Mouse (Mus musculus) E14TG2a.4 (cell line): ENCODE data around the gene Fgd5.

Experiments used
- CTCF ChIP-seq: conservative IDR thresholded peaks from 2 replicates; pipeline ENCODE4 v1.5.1; 2014; ENCODE audit warnings: low read length
- POU5F1 ChIP-seq: IDR thresholded peaks from 2 replicates; pipeline ENCODE4 v1.6.1; 2014; ENCODE audit warnings: low read length, borderline replicate concordance

DNA sequence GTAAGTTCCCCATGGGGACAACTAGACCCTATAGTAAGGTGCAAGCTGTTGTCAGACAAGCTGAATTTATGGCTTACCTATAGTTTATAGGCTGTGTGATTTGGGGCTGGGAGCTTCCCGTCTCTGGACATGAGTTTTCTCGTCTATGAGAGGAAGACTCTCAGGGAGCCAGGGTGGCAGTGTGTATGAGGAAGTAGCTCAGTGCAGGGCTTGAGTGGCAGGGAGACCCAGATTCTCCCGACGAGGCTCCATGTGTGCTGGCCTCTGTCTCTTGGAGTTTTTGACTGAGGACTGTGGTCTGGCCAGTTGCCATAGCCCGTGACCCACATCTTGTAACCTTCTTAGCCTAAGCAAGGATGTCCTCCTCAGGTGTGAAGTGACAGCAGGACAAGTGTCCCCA is 33.7 kb downstream of the Fgd5 start:
- TF ChIP-seq CTCF = no peak
- TF ChIP-seq POU5F1 = no peak
